Mouse (Mus musculus) limb, embryonic 13.5 days (tissue): ENCODE measurements at regions not wholly inside any gene's neighbourhood (a gene's known extent, or its start where the extent isn't known, plus 50 kb on each side); places are given as distances from the start of the nearest gene placed in this dataset.

Experiments used
- ATAC-seq: fragments of 200-750 bp; cut with Nextera tagmentation; 2 replicates; pipeline ENCODE4 v1.8.0; 2017; ENCODE audit warnings: low read depth, moderate number of reproducible peaks, moderate TSS enrichment; ENCODE audit not compliant: low FRiP score
- H3K27ac ChIP-seq: fragments of 300-500 bp; sonication (generic); 2 replicates; pipeline ENCODE4 v1.5.1; 2015; ENCODE audit warnings: inconsistent platforms, mild to moderate bottlenecking, moderate library complexity
- H3K27me3 ChIP-seq: fragments of 300-500 bp; sonication (generic); 2 replicates; pipeline ENCODE4 v1.6.1; 2015; ENCODE audit warnings: mild to moderate bottlenecking, inconsistent platforms
- H3K36me3 ChIP-seq: fragments of 300-500 bp; sonication (generic); 2 replicates; pipeline ENCODE4 v1.6.1; 2015; ENCODE audit warnings: inconsistent platforms, mild to moderate bottlenecking, moderate library complexity
- H3K4me1 ChIP-seq: fragments of 300-500 bp; sonication (generic); 2 replicates; pipeline ENCODE4 v1.6.1; 2015; ENCODE audit warnings: inconsistent platforms
- H3K4me2 ChIP-seq: fragments of 300-500 bp; sonication (generic); replicated peaks from 2 replicates; pipeline ENCODE4 v1.6.1; 2015; ENCODE audit warnings: inconsistent platforms, mild to moderate bottlenecking, moderate library complexity
- H3K4me3 ChIP-seq: fragments of 300-500 bp; sonication (generic); 2 replicates; pipeline ENCODE4 v1.5.1; 2015; ENCODE audit warnings: moderate library complexity, mild to moderate bottlenecking, inconsistent platforms
- H3K9ac ChIP-seq: fragments of 300-500 bp; sonication (generic); 2 replicates; pipeline ENCODE4 v1.6.1; 2015; ENCODE audit warnings: mild to moderate bottlenecking, inconsistent platforms
- H3K9me3 ChIP-seq: fragments of 300-500 bp; sonication (generic); 2 replicates; pipeline ENCODE4 v1.6.1; 2016; ENCODE audit warnings: inconsistent platforms
- WGBS: fragments of 180-500 bp; shearing (Covaris S2); methylation state at CpG from one replicate; pipeline ENCODE4 v1.1.7; 2015; 5-methylcytosine and 5-hydroxymethylcytosine counted together

DNA sequence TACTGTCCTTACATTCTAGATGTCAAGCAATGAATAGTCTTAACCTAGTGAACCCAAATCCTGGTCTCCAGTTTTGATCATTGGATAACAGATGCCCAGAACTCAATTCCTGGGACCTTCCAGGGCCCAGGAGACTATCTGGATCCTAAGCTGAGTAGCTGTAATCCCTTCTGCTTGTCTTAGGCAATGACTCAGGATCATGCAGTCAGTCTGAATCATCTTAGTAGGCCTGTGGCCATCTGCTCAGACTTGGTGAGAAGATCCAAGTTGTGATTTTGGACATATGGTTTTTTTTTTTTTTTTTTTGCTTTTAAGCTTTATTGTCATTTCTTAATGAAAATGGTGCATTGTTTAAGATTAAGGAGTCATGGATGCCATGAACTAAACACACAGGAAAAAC, 95.9 kb downstream of the Otud1 start:
- Histone ChIP-seq H3K4me1 (no peaks in the 10 kb centered on the region), H3K27me3 (0 out of 2 replicates have a peak, but pooled peaks cover 2% of the 10 kb centered on the region), H3K9ac (no peak overlapping the region), H3K4me2 (no peak overlapping the region), H3K9me3 (no peaks in the 10 kb centered on the region), H3K27ac (no peak overlapping the region), H3K36me3 (no peaks in the 10 kb centered on the region), H3K4me3 (no peak overlapping the region)
- ATAC-seq, result no peak

DNA sequence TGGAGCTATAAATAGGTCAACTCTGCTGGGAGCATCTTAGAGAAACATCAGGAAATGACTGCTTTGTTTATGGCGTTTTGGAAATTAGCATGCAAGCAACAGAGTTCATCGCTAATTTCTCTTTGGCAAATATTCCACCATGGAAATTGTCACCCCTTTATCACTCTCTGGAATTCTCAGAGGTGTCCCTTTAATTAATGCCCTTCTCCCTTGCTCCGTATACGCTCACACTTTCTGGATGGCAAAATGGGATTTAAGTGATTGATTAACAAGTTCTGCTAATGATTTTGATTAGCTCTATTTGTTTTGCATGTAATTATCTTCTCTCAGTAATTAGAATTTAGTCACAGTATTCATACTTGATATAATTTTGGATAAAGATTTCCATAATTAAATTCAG, 100.4 kb downstream of the Otud1 start:
- Histone ChIP-seq H3K4me2 (no peak overlapping the region), H3K4me3 (no peak overlapping the region), H3K27ac (no peak overlapping the region), H3K27me3 (0 out of 2 replicates have a peak, but pooled peaks cover 2% of the 10 kb centered on the region), H3K4me1 (no peaks in the 10 kb centered on the region), H3K9me3 (no peaks in the 10 kb centered on the region), H3K36me3 (no peaks in the 10 kb centered on the region), H3K9ac (no peak overlapping the region)
- ATAC-seq, result no peak
- WGBS, result 75% methylated on average over 4 of the region's 4 CpGs

DNA sequence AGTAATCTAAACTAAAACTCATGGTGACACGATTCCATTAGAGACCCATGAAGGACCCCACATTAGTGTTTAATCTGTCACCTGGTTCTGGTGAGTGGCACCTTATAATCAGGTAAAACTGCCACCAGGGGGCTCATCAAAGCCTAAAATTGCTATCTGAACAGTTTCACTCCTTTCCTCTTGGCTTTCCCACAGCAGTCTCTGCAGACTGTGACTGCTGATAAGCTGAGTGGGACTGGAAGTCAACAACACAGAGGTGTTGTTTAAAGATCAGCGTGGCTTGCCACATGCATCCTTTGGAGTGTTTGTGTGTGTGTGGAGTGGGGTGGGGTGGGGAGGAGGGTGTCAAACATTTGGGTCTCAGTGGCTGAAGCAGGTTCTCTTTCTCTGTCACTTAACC, 101.6 kb downstream of the Otud1 start:
- 0 out of 2 replicates have a peak, but pooled peaks cover 2% of the 10 kb centered on the region for H3K27me3 ChIP-seq
- no peak for ATAC-seq
- H3K9me3 ChIP-seq, result no peaks in the 10 kb centered on the region
- 26% methylated on average over 2 of the region's 2 CpGs for WGBS
- H3K36me3 ChIP-seq, result no peaks in the 10 kb centered on the region
- H3K27ac ChIP-seq, result no peak overlapping the region
- H3K9ac ChIP-seq, result no peak overlapping the region
- no peak overlapping the region for H3K4me3 ChIP-seq
- H3K4me1 ChIP-seq, result no peaks in the 10 kb centered on the region
- H3K4me2 ChIP-seq, result no peak overlapping the region

GRCm38 (mm10) chr2:19759577-19759976, 102.0 kb downstream of the Otud1 start:
- no peak overlapping the region for H3K4me2 ChIP-seq
- no peaks in the 10 kb centered on the region for H3K36me3 ChIP-seq
- WGBS, result 89% methylated on average over 4 of the region's 6 CpGs
- H3K4me3 ChIP-seq, result no peak overlapping the region
- H3K4me1 ChIP-seq, result no peaks in the 10 kb centered on the region
- no peaks in the 10 kb centered on the region for H3K9me3 ChIP-seq
- ATAC-seq, result no peak
- H3K27ac ChIP-seq, result no peak overlapping the region
- H3K27me3 ChIP-seq, result 0 out of 2 replicates have a peak, but pooled peaks cover 2% of the 10 kb centered on the region
- H3K9ac ChIP-seq, result no peak overlapping the region

GRCm38 (mm10) chr2:19762996-19763395, 105.4 kb downstream of the Otud1 start:
- Histone ChIP-seq H3K4me2 (no peak overlapping the region), H3K36me3 (no peaks in the 10 kb centered on the region), H3K27ac (no peak overlapping the region), H3K27me3 (no peaks in the 10 kb centered on the region), H3K4me1 (no peaks in the 10 kb centered on the region), H3K9me3 (no peaks in the 10 kb centered on the region), H3K4me3 (no peak overlapping the region), H3K9ac (no peak overlapping the region)
- 86% methylated on average over 3 of the region's 3 CpGs for whole genome bisulfite sequencing
- no peak for ATAC-seq

DNA sequence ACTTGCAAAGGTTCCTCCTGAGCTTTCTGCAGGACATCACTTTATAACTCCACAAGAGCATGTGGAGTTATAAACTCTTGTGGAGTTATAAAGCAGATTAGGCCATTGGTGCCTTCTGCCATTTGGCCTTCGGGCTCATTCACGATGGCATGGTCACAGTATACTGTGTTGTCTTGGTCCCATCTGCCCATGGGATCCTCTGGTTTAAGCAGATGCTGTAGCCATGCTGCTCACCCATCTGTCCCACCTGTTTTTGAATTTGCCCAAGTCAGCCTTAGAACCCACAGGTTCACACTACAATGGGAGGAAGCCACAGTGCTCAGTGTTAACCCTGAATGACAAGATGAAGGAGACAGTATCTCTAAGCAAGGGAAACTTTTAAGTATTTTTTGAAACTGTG, 124.7 kb upstream of the Etl4 start:
- 83% methylated on average over 2 of the region's 2 CpGs for whole genome bisulfite sequencing
- ATAC-seq, result no peak
- H3K27ac ChIP-seq, result no peak overlapping the region
- no peak overlapping the region for H3K4me2 ChIP-seq
- H3K9ac ChIP-seq, result no peak overlapping the region
- no peaks in the 10 kb centered on the region for H3K36me3 ChIP-seq
- H3K4me1 ChIP-seq, result no peaks in the 10 kb centered on the region
- H3K27me3 ChIP-seq, result no peaks in the 10 kb centered on the region
- H3K9me3 ChIP-seq, result no peaks in the 10 kb centered on the region
- H3K4me3 ChIP-seq, result no peak overlapping the region

DNA sequence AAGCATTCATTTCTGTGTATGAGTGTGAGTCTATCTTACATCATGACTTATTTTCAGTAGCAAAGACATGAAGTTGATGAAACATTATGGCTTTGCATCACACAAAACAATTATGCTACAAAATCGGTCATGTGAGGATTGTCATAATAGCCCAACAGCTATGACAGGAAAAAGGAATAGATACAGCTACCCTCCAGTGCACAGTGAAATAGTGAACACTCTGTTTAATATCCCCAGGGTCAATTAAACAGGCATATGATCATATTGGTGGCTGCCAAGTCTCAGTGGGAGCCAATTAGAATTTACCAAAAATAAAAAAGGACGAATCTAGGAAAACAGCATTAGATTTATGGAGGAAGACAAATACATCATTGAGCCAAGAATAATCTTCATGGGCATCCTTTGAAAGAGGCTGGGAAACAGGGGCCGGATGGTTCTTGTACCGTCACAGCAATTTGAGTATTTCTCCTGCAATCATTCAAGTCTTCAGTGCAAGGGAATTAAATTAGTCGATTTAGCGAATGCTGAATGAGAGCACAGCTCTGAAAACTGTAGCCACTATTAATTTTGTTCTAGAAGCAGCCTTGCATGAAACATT, 123.8 kb upstream of the Etl4 start:
- Histone ChIP-seq H3K9me3 (no peaks in the 10 kb centered on the region), H3K27ac (no peak overlapping the region), H3K4me3 (no peak overlapping the region), H3K27me3 (no peaks in the 10 kb centered on the region), H3K4me1 (no peaks in the 10 kb centered on the region), H3K4me2 (no peak overlapping the region), H3K9ac (no peak overlapping the region), H3K36me3 (no peaks in the 10 kb centered on the region)
- no peak for ATAC-seq
- 74% methylated on average over 6 of the region's 6 CpGs for WGBS

- H3K9ac ChIP-seq, result no peak overlapping the region
Observed at GRCm38 (mm10) chr2:19792177-19792576, 117.4 kb upstream of the Etl4 start.

GRCm38 (mm10) chr2:19796790-19797189, 112.8 kb upstream of the Etl4 start:
- no peak overlapping the region for H3K4me2 ChIP-seq
- H3K9ac ChIP-seq, result no peak overlapping the region
- no peak overlapping the region for H3K4me3 ChIP-seq
- no peak for ATAC-seq
- no peak overlapping the region; the same call in 1 of the 2 replicates for H3K27ac ChIP-seq
- no peaks in the 10 kb centered on the region for H3K4me1 ChIP-seq
- no peaks in the 10 kb centered on the region for H3K36me3 ChIP-seq
- no peaks in the 10 kb centered on the region for H3K27me3 ChIP-seq
- 46% methylated on average over 2 of the region's 2 CpGs for WGBS
- H3K9me3 ChIP-seq, result no peaks in the 10 kb centered on the region

More at GRCm38 (mm10) chr2:19792177-19792576, 117.4 kb upstream of the Etl4 start:
- no peaks in the 10 kb centered on the region for H3K27me3 ChIP-seq
- no peak overlapping the region for H3K4me3 ChIP-seq
- no peaks in the 10 kb centered on the region for H3K4me1 ChIP-seq
- no peak overlapping the region for H3K4me2 ChIP-seq
- ATAC-seq, result no peak
- no peaks in the 10 kb centered on the region for H3K9me3 ChIP-seq
- no peaks in the 10 kb centered on the region for H3K36me3 ChIP-seq
- H3K27ac ChIP-seq, result no peak overlapping the region
- 68% methylated on average over 6 of the region's 6 CpGs for WGBS
